Mouse (Mus musculus) fat pad, adult 2 months (tissue): ENCODE measurements around the gene Tril.

Experiments
- DNase-seq: peaks from one replicate; pipeline ENCODE4 v3.0.0-alpha.2; 2011; ENCODE audit warnings: low read depth, low spot score; ENCODE audit errors: extremely low read depth

Tril gene

DNA sequence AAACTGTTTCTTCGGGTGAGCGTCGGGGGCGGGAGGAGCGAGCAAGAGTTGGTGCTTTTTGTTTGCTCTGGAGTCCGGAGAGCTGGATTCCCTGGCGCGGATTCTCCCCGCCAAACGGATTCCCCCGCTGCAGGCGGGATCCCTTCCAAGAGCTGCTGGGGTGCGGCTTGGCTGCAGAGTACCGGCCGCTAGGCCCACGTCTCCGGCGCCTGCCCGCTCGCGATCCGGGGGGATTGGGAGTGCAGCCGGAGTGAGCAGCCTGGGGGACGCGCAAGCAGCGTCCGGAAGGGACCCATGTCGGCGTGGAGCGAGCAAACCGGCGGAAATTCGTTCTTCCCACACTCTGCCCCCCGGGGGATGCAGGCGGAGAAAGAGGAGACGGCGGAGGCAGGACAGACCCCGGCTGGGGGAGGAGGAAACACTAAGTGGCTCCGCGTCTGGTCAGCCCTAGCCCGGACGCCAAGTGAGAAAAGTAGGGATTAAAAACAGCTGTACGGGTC lies at the start of gene Tril:
TSS of gene Tril (minus strand) at position 345 of the 500 bp plus-strand sequence.
- no peak for DNase-seq

DNA sequence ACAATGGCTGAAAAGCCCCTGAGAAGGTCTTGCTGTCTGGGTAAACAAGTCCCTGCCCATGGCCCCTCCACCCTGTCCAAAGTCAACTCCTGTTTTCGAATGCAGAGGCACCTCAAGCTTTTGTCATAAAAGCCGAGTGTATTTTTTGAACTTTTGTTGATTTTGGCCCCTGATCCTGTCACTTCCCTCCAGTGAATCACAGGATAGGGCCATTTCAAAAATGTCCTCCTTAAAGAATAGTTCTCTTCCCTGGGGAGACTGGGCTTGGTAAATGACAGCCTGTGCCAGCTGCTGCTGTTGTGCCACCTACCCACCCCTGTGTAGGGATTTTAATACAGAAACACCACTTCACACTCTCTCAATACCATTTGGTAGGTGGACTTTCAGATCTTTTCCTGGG lies 42.4 kb upstream of the Tril start:
- DNase-seq: no peak

GRCm38 (mm10) chr6:53859106-53859505 lies 38.5 kb upstream of the Tril start:
- no peak for DNase-seq

GRCm38 (mm10) chr6:53857822-53858221 lies 37.2 kb upstream of the Tril start:
- DNase-seq: no peak

- DNase-seq: no peak
Measured at GRCm38 (mm10) chr6:53856775-53857174, 36.1 kb upstream of the Tril start.

- no peak for DNase-seq
Measured at GRCm38 (mm10) chr6:53854971-53855856, 34.6 kb upstream of the Tril start.

GRCm38 (mm10) chr6:53854226-53854625 lies 33.6 kb upstream of the Tril start:
- no peak for DNase-seq

- DNase-seq: no peak
Measured at GRCm38 (mm10) chr6:53853546-53853945, 32.9 kb upstream of the Tril start.

- no peak for DNase-seq
Measured at GRCm38 (mm10) chr6:53844626-53845025, 24.0 kb upstream of the Tril start.

- DNase-seq: no peak
Measured at GRCm38 (mm10) chr6:53825213-53825612, 4.6 kb upstream of the Tril start.

GRCm38 (mm10) chr6:53821041-53821501 lies 441 bp upstream of the Tril start:
- DNase-seq: no peak

DNA sequence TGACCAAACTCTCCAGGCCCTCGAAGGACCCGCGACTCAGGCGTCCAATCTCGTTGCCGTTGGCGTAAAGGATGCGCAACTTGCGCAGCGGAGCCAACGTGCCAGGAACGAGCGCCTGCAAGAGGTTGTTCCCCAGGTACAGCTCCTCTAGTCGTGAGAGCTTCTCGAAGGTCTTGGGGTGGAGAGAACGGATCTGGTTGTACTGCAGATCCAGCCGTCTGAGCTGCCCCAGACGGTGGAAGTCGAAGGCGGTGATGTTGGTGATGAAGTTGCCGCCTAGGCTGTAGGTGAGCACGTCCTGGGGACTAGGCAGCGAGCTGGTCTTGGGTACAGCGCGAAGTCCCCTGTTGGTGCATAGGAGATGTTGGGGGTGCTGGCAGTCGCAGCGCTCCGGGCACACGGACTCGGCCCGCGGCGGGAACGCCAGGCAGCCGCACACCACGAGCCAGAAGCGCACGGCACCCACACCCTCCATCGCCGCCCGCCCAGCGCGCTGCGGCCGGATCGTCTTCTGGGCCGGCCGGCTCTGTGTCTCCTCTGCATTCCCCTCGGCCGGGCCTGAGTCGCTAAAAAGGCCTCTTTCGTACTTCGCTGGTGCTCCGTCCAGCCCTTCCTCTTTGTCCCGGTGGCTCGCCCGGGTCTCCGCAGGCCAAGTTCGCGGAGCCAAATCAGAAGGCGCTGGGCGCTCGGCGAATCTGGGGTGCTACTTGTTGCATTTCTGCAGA lies 707 bp downstream of the Tril start:
- no peak for DNase-seq

GRCm38 (mm10) chr6:53818732-53819661 lies 1.6 kb downstream of the Tril start:
- no peak for DNase-seq

DNA sequence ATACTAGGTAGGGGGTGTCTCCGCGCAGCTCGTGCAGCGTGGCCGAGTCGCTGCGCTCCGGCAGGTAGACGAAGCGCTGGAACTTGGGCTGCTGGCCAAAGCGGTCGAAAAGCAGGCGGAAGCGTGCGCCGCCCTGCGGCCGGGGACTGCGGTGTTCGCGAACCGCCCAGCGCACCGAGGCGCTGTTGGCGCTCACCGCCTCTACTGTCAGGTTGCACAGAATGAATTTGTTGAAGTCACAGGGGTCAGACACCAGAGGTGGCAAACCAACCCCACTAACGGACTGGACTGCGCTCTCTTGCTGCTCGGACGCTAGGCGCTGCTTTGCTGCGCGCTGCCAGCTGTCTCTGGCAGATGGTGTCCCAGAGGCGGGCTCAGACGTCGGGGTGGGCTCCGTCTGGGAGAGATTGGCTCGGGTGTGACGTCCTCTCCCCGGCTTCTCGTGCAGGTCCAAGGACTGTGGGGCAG lies 2.3 kb downstream of the Tril start:
- no peak for DNase-seq

DNA sequence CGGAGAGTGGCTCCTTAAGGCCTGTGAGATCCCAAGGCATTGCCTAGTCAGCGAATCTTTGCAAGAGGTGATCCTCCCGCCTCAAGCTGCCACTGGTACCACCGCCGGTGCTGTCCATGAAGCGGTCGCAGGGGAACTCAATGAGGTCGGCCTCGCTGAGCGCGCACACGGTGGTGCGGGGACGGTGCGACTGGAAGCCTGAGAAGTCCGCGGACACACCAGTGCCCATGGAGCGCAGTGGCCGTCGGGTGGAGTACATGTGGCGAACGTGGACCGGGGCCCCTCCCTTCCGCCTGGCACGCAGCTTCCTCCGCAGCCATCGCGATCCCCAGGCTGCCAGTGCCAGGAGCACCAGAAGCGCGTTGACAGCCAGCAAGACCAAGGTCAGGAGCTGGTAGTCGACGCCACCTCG lies 2.9 kb downstream of the Tril start:
- DNase-seq: no peak

DNA sequence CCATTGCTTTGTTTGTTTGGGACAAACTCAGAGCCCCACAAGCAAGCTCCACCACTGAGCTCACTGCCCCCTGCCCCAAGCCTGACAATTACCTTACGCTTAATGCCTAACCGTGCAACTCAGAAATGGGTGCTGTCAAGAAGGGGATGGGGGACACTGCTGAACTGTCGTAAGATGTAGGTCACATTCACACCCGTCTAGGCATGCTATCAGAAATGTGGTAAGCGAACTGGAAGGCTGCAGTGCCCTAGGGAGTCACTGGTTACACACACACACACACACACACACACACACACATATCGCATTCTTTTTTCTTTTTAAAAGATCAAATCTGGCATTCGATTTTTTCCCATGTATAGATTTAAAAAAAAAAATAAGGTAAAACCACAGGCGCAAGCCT lies 4.0 kb downstream of the Tril start:
- no peak for DNase-seq

DNA sequence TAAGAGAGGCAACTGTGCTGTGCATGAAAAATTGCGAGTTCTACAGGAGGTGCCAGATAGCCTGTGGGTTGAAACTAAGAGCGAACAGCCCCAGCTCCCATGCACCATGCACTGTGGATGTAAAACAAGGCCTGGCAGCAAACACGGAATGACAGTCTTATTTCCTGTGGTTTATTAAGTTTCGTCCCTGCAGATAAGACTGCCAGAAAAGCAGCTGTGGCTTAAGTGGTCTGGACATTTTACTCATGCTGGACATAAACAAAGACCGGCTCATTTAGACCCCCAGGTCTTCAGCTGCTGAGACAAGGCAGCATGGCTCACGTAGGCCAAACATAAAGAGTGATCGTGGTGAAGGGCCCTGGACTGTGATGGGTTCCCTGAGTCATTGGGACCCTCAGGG lies 4.9 kb downstream of the Tril start:
- DNase-seq: no peak

DNA sequence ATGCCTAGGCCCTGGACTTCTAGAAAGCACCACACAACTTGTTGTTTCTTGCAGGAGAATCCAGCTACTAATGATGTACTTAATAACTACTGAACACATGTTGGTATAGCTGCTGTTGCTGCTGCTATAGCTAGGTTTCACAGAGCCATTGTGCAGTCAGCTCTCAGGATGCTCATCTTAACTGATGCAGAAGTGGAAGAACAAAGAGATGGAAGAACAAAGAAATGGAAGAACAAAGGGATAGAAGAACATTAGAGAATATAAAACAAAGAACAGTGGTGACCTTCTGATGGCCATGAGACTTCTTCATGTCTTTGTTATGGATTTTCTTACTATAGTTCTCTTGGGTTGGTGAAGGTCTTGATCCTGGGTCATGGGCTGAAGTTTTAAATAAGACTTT lies 6.4 kb downstream of the Tril start:
- no peak for DNase-seq

- no peak for DNase-seq
Measured at GRCm38 (mm10) chr6:53812242-53812641, 8.4 kb downstream of the Tril start.

DNA sequence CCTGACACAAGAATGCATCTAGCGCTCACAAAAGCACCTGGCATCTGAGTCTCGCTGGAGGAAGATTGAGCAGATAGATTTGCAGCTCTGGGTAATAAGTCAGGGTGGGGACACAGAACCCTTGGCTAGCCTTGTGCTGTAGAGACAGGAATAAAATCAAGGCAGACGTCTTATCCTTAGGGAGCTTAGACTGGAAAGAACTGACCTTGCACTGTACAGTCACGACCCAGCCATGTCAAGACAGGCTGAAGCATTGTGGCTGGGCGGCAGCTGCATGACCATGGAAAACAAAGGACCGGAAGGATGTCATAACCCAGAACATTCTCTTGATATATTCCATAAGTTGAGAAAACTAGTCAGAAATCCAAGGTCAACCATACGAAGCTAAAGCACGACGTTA lies 11.8 kb downstream of the Tril start:
- no peak for DNase-seq

DNA sequence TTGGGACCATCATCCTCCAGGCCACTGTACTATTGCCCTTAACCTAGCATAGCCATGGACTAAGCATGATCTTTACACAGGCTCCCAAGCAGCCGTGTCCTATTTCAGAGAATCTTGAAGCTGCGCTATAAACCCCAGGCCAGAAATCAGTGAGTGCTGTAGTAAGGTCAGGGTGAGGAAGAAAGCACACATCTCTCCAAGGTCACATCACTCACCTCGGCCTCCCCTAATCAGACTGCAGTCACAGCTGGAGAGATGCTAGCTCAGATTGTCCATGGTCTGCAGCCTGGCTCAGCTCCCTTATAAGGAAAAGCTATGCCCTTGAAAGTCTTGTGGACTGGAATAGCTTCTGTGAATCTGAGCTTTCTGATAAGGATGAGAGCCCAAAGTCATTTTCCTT lies 13.4 kb downstream of the Tril start:
- DNase-seq: no peak
